Mouse (Mus musculus) left cerebral cortex, postnatal 10 days (tissue): Measurements from ENCODE around the gene Tspan31. TPM values are rescaled to one million over a fixed set of nuclear protein-coding genes. Genes with fewer than 3 reads are reported as not detected.
"Not testable (repeated sequence)": the region's sequence is repeated elsewhere in the genome, so short reads cannot be mapped to it uniquely, and the experiment has no call there.

Source experiments
- DNase-seq, 2 experiments: peaks; one replicate each; pipeline ENCODE4 v3.0.0; 2021 to 2022; ENCODE audit warnings: low spot score in 2 of 2, mixed read lengths in 1 of 2; ENCODE audit errors: extremely low spot score in 1 of 2
- intact Hi-C: fragments of 180-260 bp; cut with DNase I; formaldehyde crosslinking; loops from one replicate; pipeline ENCODE4 v1.15.1; 2025
- total RNA-seq, 2 experiments: library from RNA; stranded (reverse); gene quantifications; 2 replicates each; pipeline ENCODE4 v1.2.3; 2021

Tspan31 gene
- total RNA-seq, 2 experiments from 2014 or later: 65.2 to 67.9 TPM

DNA sequence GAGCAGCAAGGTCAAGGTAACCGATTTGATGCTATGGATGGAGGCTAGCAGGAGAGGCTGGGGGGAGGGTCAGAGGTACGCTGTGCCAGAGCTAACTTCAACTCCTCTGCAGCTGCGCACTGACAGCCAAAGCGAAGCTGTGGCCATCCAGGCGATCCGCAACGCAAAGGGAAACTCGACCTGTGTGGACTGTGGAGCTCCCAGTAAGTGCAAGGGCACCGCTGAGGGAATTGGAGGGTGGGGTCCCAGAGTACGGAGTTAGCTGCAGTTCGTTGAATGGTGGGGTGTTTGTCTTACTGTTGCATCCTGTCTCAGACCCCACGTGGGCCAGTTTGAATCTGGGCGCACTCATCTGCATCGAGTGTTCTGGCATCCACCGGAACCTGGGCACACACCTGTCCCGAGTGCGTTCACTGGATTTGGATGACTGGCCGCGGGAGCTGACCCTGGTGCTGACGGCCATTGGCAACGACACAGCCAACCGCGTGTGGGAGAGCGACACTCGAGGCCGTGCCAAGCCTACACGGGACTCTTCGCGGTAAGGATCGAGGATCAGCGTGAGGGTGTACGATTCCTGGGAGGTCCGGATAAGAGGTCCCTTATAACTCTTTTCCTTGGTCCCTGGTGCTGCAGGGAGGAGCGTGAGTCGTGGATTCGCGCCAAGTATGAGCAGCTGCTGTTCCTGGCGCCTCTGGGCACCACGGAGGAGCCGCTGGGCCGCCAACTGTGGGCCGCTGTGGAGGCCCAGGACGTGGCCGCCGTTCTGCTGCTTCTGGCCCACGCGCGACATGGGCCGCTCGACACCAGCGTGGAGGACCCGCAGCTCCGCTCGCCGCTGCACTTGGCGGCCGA lies 20.7 kb upstream of the Tspan31 start:
- peak in 1 of 2 experiments; percentile 73 for DNase-seq
- intact Hi-C loops: no loop called here

DNA sequence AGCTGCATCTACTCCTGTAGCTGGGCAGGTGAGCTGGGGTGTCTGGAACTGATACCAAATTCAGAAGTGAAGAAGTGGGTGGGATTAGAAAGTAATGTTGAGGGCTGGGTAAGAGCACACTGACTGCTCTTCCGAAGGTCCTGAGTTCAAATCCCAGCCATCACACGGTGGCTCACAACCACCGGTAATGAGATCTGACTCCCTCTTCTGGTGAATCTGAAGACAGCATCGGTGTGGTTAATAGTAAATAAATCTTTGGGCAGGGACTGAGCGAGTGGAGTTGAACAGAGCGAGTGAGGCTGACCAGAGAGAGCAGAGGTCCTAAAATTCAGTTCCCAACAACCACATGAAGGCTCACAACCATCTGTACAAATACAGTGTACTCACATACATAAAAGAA lies 15.6 kb upstream of the Tspan31 start:
- no peak for DNase-seq
- intact Hi-C loops: no loop called here

- DNase-seq: no peak
- intact Hi-C loops: no loop called here
These were observed 15.0 kb upstream of the Tspan31 start for GRCm38 (mm10) chr10:127085052-127085451.

GRCm38 (mm10) chr10:127083915-127084306 lies 13.8 kb upstream of the Tspan31 start:
- intact Hi-C loops: no loop called here
- peak in 1 of 2 experiments; percentile 26 for DNase-seq

GRCm38 (mm10) chr10:127083292-127083914 lies 13.3 kb upstream of the Tspan31 start:
- peak in 1 of 2 experiments; percentile 50 for DNase-seq
- intact Hi-C loops: no loop called here

DNA sequence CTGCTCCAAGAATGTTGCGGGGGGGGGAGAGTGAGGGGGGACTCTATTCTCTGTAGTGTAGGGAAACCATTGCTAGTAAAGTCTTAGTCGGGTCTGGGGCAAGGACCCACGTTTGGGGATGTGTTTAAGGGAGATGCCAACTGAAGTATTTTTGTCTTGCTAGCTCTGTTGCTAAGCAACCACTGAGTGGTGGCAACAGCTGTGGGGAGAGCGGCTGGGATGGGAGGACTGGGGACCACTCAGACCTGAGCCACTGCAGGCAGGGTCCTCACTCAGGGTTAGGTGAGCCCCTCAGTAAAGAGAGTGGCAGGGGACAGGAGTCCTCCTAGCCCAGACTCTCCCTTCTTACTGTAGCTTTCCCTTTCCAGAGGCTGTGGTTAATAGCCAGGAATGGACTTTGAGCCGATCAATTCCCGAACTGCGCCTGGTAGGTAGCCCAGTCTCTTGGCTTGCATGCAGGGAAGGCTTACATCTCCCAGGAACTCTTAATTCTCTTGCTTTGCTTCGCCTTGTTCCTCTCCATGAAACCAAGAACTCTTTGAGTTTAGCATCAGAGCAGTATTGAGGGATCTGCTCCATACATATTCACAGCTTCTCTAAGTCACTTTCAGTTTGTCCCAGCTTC lies 12.0 kb upstream of the Tspan31 start:
- intact Hi-C loops: no loop called here
- peak in 1 of 2 experiments; percentile 45 for DNase-seq

- intact Hi-C loops: no loop called here
- peak in 1 of 2 experiments; percentile 85 for DNase-seq
These were observed 11.1 kb upstream of the Tspan31 start for GRCm38 (mm10) chr10:127080901-127081780.

- intact Hi-C loops: no loop called here
- peak in 1 of 2 experiments; percentile 75 for DNase-seq
These were observed 9.8 kb upstream of the Tspan31 start for GRCm38 (mm10) chr10:127079665-127080391.

DNA sequence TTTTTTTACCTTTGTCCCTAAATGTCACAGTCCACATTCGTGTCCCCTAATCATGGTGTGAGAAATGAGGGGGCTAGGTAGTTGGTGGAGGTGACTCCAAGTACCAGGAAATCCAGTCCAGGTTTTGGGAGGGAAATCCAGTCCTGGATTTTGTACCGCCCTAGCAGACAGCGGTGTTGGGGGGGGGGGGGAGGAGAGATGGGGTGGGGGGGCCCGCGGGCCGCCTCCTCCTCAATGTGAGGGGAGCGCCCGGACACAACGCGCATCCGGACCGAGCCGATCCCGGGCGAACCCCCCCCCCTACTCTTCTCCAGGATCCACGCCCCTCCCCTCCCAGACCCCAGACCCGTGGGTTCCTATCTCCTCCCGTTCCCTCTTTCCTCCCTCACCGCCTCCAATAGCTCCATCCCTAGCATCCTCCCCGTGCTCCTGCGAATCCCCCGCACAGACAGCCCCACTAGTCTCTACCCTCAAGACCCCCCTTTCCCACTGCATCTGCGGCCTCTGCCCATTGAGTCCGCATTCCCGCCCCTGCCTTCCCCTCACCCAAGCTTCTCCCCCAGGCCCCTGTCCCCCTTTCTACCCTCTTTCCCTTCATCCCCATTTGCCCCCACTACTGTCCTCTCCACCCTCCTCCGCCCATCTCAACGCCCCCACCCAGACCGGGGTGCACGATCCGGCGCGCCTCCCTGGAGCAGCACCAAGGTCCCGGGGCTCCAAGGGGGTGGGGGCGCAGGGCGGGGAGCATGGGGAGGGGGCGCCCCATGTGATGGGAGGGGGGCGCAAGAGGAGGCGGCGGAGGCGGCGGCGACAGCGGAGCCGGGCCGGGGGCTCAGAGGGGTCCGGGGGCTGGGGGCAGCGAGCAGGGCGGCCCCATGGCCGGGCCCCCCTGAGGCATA lies 8.9 kb upstream of the Tspan31 start:
- DNase-seq: peak; percentile 70 to 79
- intact Hi-C loops: no loop called here

DNA sequence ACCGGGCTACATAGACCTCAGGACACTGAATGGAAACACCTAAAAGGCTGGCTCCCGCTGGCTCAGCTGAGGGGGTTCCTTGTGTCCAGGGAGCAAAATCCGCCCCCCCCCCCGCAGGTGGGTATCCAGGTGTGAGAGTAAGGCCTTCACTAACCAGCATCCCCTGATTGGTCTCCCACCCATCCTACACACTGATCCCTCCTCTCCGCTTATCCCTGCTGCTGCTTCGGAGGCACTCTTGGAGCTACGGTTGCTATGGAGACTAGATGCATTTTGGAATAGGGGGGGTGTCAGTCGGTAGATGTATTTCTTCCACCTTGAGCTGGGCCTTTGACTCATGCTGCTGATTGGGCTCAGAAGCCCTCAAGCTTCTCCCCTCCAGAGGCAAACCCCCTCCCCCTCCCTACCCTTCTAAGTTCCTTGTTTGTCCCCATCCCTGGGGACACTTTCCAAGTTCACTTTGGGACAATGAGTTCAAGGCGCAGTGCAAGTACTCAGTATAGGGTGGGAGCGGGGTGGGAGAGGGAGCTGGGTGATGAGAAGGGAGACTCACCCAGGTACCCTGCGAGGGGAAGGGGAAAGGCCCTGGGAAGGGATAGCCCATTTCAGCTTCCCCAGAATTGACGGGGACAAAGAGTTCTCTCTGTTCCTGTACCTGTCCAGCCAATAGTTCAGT lies 8.1 kb upstream of the Tspan31 start:
- intact Hi-C loops: no loop called here
- DNase-seq: peak; percentile 58 to 70

DNA sequence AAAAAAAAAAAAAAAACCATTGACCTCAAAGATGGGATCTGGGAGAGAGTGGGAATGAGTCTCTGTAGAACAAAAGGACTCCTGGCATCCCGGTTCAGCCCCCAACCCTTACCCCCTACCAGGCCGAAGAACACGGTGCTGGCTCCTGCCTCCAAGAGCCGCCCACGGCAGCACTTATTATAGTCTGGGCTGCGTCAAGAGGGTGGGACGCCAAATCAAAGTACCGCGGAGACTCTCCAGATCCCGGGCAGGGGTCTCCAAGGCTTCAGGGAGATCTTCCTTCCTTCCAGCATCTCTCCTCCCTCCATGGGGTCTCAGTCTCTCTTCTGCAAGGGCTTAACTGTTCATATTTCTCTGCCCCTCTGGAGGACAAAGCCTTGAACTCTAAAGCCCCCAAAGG lies 7.5 kb upstream of the Tspan31 start:
- intact Hi-C loops: no loop called here
- DNase-seq: peak in 1 of 2 experiments; percentile 64

DNA sequence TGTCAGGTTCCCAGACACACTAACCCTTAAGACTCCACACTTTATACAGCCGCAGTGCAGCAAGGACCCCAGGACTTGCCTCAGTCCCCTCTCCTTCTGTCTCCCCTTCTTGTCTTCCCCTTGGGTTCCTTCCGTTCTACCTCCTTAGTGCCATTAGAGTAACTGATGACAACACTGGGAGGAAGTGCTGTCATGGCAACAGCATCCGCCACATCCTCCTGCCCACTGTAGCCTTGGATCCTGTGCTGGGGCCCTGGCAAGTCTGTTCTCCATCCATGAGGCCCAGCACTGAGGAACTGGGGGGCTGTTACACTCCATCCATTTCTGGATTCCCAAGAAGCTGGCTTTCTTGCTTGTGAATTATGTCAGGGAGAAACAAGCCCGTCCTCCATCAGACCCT lies 6.0 kb upstream of the Tspan31 start:
- DNase-seq: peak in 1 of 2 experiments; percentile 49
- intact Hi-C loops: no loop called here

DNA sequence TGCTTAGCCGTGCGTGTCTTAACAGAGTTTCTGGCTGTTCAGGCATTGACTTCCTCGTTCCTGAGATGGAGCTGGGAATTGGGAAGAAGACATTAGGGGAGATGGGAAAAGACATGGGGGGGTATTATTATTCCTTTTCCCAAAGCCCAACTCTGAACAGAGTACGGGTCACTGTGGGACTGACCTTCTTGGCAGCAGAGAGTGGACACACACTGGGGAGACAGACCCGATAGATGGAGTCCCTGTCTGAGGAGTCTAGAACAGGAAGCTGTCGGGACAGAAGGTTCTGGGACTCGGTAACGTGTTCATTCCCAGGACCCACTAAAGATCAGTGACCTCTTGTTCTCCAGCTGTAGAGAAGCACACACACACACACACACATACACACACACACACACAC lies 5.6 kb upstream of the Tspan31 start:
- DNase-seq: no peak
- intact Hi-C loops: no loop called here

DNA sequence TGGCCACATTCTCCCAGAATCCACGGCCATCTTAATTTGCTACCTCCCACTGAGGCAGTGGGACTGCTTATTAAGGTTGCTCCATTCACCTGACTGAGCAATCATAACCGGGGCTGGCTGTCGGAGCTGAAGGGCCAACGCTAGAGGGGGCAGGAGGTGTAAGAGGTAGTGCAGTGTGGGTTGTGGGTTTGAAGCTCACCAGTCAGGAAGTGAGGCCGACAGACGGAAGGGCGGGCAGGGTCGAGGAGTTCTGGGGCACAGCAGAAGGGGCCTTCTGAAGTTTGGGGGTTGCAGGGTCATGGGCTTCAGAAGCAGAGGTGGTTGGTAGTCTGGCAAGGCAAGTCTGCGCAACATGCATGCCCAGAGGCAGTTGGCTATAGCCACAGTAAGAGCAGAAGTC lies 5.0 kb upstream of the Tspan31 start, which contains the start of gene Agap2:
TSS of gene Agap2 (plus strand) at position 205 of the 400 bp plus-strand sequence.
- intact Hi-C loops: no loop called here
- DNase-seq: no peak

DNA sequence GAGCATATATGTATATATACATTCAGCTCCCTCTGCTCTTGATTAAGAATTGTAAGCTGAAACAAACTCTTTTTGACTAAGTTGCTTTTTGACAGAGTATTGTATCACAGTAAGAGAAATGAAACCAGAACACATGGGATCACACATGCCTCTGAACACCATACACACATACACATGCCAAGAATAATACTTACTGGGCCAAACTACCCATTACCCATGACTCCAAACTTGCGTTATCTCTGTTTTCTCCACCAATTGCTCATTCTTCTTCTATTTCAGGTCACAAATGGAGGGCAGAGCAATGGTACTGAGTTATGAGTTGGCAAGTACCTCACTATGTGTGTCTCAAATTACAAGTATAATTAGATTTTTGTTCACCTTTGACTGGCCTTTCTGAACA lies 3.9 kb upstream of the Tspan31 start:
- DNase-seq: no peak
- intact Hi-C loops: no loop called here

DNA sequence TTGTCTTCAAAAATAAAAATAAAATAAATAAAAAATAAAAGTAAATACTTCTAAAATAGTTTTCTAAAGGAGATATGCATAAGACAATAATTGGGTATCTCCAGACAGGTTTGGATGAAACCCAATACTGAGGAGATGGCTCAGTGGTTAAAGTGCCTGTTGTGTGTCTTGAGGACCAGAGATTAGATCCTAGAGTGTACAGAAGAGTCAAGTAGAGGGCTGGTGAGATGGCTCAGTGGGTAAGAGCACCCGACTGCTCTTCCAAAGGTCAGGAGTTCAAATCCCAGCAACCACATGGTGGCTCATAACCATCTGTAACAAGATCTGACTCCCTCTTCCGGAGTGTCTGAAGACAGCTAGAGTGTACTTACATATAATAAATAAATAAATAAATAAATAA lies 2.9 kb upstream of the Tspan31 start:
- intact Hi-C loops: not testable (repeated sequence)

GRCm38 (mm10) chr10:127072270-127072669 lies 2.2 kb upstream of the Tspan31 start:
- DNase-seq, intact Hi-C loops: not testable (repeated sequence)

More for the DNA sequence above, 2.9 kb upstream of the Tspan31 start:
- not testable (repeated sequence) for DNase-seq
